Mouse (Mus musculus): Measurements from ENCODE around the gene Aipl1.

- TF ChIP-seq POLR2A (IDR thresholded peaks at IDR 0.05; ENCODE audit: extremely low read depth, insufficient read depth, low read length) (no peak), CTCF (IDR thresholded peaks at IDR 0.05; ENCODE audit: extremely low read depth, insufficient read depth, low read length) (no peak)
Measured at GRCm38 (mm10) chr11:72084337-72084736, 47.0 kb upstream of the Aipl1 start.
